Mouse (Mus musculus): ENCODE data around the gene Nwd2. TPM values are rescaled to one million over a fixed set of nuclear protein-coding genes. Genes with fewer than 3 reads are reported as not detected.

The Nwd2 gene
- total RNA-seq, 1 experiment from 2014 or later, result not detected

- peak; percentile 73 for ATAC-seq (replicated peaks; ENCODE audit: low read depth, poor library complexity, severe bottlenecking)
Observed at GRCm38 (mm10) chr5:63824599-63825350, 175.9 kb downstream of the Nwd2 start.

GRCm38 (mm10) chr5:63825881-63826280, 177.0 kb downstream of the Nwd2 start:
- no peak for ATAC-seq (replicated peaks; ENCODE audit: low read depth, poor library complexity, severe bottlenecking)

- peak; percentile 78 for ATAC-seq (replicated peaks; ENCODE audit: low read depth, poor library complexity, severe bottlenecking)
Observed at GRCm38 (mm10) chr5:63827006-63827405, 178.1 kb downstream of the Nwd2 start.

GRCm38 (mm10) chr5:63827415-63828053, 178.6 kb downstream of the Nwd2 start:
- no peak for ATAC-seq (replicated peaks; ENCODE audit: low read depth, poor library complexity, severe bottlenecking)

- no peak for ATAC-seq (replicated peaks; ENCODE audit: low read depth, poor library complexity, severe bottlenecking)
Observed at GRCm38 (mm10) chr5:63828380-63829185, 179.7 kb downstream of the Nwd2 start.

GRCm38 (mm10) chr5:63831054-63831453, 182.2 kb downstream of the Nwd2 start:
- peak; percentile 71 for ATAC-seq (replicated peaks; ENCODE audit: low read depth, poor library complexity, severe bottlenecking)

GRCm38 (mm10) chr5:63833955-63834354, 185.1 kb downstream of the Nwd2 start:
- no peak for ATAC-seq (replicated peaks; ENCODE audit: low read depth, poor library complexity, severe bottlenecking)

- no peak for ATAC-seq (replicated peaks; ENCODE audit: low read depth, poor library complexity, severe bottlenecking)
Observed at GRCm38 (mm10) chr5:63834435-63834834, 185.5 kb downstream of the Nwd2 start.

- ATAC-seq (replicated peaks; ENCODE audit: low read depth, poor library complexity, severe bottlenecking), result 0 out of 2 replicates have a peak, but pooled peaks have one; percentile 47
Observed at GRCm38 (mm10) chr5:63837115-63837514, 188.2 kb downstream of the Nwd2 start.

- no peak for ATAC-seq (replicated peaks; ENCODE audit: low read depth, poor library complexity, severe bottlenecking)
Observed at GRCm38 (mm10) chr5:63837851-63838250, 188.9 kb downstream of the Nwd2 start.

GRCm38 (mm10) chr5:63839801-63840416, 191.0 kb downstream of the Nwd2 start:
- ATAC-seq (replicated peaks; ENCODE audit: low read depth, poor library complexity, severe bottlenecking), result no peak

- ATAC-seq (replicated peaks; ENCODE audit: low read depth, poor library complexity, severe bottlenecking), result no peak
Observed at GRCm38 (mm10) chr5:63847080-63847479, 198.2 kb downstream of the Nwd2 start.

GRCm38 (mm10) chr5:63847541-63848226, 198.8 kb downstream of the Nwd2 start:
- ATAC-seq (replicated peaks; ENCODE audit: low read depth, poor library complexity, severe bottlenecking), result no peak

GRCm38 (mm10) chr5:63858901-63859300, 210.0 kb downstream of the Nwd2 start:
- peak; percentile 47 for ATAC-seq (replicated peaks; ENCODE audit: low read depth, poor library complexity, severe bottlenecking)

Other genes starting within 250 kb of the Nwd2 start
- gene 0610040J01Rik, start 163.3 kb downstream of the Nwd2 start, total RNA-seq (2017), result 1.6 and 2.4 TPM in 2 replicates

Measured in common myeloid progenitor, adult 5-6 weeks (primary cell).